Mouse (Mus musculus) urinary bladder, postnatal 25 days (tissue): ENCODE results near the gene Bag3.
"Not testable (repeated sequence)": the region's sequence is repeated elsewhere in the genome, so short reads cannot be mapped to it uniquely, and the experiment has no call there.

ENCODE experiments used
- DNase-seq: peaks from one replicate; pipeline ENCODE4 v3.0.0; 2022; ENCODE audit warnings: low spot score

Bag3 gene

DNA sequence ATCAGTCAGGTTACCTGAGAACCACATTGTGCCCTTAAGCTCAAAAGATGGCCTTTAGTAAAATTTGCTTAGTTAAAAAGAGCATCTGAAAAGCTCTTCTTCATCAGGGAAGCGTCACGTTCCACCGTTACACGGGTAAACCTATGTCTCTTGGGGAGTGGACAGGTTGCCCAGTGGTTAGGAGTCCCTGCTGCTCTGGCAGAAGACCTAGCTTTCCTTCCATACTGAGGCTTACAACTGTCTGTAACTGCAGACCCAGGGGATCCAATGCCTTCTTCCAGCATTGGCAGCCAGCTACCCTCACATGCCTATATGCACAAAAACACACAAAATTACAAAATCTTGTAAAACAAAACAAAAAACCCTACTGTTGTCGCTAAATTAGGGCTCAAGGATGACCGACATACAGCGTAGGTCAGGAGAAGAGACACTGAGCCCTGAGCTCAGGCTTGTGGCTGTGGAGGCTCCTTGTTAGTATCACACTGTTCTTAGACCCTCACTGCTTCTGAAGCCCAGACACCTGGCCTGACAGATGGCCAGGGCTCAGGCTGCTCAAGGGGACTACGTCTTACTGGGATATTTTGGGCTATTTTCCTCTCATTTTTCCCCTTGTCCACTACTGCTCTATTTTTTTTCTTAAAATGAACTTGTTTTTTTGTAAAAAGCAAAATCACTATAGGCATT lies 44.3 kb downstream of the Bag3 start:
- DNase-seq, result no peak

DNA sequence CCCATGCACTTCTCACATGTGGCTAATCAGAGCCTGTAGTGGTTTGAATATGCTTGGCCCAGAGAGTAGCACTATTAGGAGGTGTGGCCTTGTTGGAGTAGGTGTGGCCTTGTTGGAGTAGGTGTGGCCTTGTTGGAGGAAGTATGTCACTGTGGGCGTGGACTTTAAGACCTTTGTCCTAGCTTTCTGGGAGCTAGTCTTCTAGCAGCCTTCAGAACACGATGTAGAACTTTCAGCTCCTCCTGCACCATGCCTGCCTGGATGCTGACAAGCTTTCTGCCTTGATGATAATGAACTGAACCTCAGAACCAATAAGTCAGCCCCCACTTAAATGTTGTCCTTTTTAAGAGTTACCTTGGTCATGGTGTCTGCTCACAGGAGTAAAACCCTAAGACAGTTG lies 46.0 kb downstream of the Bag3 start:
- not testable (repeated sequence) for DNase-seq

DNA sequence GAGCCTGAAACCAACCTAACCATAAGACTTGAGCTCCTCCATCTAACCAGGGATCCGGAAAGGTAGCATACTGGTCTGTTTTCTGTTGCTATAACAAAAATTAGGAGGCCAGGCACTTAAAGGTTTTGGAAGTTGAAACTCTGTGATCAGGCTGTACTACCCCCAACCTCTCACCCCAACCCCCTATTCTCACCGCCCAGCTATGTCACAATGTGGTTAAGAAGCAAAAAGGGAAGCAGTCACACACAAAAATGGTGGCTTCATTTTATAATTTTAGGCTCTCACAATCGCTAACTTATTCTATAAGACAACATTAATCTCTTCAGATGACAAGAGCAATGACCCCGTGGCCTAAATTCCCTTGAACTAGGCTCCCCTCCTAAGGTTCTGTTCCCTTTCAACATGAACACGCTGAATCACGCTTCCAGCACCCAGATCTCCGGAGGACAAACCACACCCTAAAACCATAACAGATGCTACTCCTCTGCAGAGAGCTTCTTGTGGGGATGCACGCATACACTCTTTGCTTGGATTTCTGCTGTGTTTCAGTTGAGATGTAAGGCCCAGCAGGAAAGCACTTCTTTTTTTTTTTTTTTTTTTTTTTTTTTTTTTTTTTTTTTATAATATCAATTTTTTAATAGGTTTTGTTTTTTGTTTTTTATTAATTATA lies 46.7 kb downstream of the Bag3 start:
- no peak for DNase-seq

DNA sequence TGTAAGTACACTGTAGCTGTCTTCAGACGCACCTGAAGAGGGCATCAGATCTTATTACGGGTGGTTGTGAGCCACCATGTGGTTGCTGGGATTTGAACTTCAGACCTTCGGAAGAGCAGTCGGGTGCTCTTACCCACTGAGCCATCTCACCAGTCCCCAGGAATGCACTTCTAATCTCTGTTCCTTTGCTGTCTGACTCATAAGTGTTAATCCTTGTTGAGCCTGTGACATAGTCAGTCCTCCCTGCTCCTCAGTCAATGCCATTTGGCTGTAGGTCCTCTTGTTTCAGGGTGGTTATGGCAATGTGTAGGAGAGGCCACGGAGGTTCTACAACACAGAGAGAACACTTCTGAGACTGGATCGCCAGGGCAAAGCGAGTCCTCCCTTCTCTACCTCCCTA lies 47.2 kb downstream of the Bag3 start:
- DNase-seq, result not testable (repeated sequence)

DNA sequence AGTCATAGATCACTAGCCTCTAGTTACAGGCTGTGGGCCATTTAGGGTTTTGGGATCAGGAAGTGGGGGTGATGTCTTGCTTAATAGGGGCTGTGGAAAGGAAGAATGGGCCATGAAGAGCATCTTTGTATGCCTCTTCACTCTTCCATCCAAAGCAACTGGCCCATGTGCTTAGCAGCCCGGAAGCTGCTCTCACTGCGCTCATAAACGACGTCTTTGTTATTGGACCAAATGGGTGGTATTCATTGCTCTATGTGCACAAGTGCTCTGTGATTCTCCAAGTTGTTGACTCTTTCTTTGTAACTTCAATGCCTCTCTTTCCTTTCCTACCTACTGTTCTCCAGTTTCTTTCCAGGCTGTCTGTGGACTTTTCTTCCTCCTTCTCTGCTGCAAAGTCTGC lies 48.6 kb downstream of the Bag3 start:
- no peak for DNase-seq

DNA sequence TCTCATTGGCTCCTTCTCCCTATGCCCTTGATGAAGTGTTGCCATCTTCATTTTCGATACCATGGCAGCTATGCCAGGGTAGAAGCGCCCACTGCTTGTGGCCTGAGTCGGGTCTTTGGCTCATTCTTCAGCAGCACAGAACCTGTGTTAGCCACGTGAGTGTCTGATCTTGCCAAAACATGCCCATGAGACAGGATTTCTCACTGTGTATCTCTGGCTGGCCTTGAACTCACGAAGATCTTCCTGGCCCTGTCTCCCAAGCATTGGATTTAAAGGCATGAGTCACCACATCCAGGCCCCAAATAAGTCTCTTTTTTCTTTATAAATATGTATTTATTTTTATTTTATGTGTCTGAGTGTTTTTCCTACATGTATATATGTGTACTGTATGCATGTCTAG lies 51.8 kb downstream of the Bag3 start:
- DNase-seq, result no peak

DNA sequence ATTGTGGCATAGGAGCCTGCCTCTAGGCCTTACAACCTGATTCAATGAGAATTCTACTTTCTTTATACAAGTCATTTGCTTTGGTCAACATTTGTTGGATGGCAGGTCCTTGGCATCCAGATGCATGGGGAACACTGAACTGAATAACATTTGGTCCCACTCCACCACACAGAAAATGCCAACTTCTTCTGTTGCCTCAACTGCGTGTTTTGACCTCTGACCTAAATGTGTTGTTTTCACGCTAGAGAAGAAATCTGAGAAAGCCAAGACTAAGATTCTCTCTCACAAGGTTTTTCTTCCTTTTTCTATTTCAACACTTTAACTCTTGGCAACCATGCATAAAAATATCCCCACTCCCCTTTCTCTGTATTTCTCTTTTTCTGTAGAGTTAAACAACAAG lies 52.4 kb downstream of the Bag3 start:
- DNase-seq, result no peak

DNA sequence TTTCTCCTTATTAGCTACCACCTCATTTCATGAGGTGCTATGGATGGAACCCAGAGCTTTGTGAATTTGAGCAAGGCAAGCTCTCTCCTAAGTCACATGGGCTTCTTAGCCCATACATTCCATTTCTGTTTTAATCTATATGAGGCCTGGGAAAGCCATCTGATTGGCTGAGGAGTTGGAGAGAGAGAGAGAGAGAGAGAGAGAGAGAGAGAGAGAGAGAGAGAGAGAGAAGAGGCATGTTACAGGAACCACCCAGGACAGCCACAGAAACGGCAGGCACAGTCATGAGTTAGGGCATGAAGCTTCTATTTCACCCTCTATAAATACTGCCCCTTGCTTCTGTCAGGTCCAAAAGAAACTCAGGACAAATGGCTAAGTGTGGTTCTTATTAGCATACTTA lies 54.2 kb downstream of the Bag3 start:
- no peak for DNase-seq

DNA sequence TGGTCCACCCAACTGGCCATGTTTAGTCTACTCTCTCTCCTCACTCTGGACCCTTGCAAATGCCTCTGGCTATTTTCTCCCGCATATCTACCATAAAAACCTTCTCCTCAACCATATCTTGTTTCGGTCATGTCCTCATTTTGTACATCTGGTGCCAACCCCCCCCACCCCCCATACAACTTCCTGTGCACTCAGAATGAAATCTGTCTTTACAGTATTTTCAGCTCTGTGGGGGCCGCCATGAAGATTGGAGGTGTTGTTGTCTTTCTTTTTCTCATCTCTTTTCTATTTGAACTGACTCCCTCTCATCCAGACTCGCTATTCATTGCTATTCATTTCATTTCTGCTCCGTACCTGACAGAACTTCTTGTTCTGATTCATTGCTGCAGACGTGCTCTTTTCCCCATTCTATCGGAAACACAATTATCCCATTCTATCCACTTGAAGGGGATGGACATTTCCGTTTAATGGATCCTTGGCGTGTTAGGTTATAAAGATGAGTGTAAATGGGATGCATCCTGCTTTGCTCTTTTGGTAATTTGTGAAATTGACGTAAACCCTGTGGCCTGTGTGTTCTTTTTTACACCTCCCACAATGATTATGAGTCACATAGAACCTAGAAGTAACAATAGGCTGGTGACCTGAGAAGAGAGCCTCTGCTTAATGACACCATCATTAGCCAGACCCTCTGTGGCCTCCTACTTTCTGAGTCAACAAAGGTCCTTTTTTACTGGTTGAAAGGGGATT lies 55.0 kb downstream of the Bag3 start:
- no peak for DNase-seq

DNA sequence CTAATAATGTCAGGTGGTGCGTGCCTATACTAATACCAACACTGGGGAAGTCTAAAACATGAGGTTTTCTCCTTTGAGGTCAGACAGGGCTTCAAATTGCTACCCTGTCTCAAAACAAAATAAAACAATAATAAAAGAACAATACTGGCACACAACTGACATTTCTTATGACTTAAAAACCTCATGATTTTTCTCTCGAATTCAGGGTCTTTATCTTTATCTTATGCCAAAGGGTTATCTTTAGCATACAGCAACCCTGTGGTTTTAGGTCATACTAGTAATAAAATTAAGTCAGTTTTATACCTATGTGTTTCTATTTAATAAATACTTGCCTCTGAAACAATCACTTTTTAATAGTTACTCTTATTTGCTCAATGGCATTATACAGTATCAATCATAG lies 56.0 kb downstream of the Bag3 start:
- DNase-seq, result no peak

DNA sequence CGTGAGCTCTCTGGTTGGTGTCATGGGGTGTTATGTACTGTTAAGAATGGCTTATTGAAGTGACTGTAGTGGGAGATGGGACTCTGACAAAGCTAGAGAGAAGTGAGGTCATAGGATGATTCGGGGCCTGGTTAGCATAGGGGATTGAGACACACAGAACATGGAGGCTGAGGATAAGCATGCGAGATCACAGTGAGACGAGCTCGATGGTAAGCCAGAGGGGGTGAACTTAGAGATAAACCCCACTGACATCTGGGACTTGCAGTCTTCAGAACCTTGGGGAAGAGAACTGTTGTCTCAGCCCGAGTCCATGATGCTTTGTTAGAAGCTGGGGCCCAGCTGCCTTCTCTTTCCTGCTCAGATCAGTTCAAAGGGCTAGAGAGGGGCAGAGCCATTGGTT lies 56.9 kb downstream of the Bag3 start:
- no peak for DNase-seq

DNA sequence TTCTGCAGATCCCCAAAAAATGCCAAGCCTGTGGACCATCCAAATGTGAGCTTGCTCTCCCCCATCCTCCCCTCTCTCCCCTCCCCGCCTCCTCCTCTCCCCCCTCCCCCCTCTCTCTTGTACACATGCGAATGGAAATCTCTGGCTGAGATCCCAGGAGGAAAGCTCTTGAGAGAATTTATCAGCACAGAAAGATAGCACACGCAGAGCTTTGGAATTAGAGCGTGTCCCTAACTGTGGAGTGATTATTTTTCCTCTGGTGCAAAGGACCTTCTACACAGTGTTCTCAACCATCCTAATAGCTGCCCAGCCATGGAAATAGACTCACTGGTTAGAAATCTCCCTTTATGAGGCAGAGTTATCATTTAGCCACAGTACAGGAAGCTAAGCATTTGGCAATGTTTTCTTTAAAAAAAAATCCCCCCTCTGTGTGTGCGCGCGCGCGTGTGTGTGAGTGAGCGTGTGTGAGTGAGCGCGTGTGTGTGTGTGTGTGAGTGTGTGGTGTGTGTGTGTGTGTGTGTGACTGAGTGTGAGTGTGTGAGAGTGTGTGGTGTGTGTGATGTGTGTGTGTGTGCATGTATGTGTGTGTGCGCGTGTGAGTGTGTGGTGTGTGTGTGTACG lies 58.6 kb downstream of the Bag3 start:
- DNase-seq, result no peak

DNA sequence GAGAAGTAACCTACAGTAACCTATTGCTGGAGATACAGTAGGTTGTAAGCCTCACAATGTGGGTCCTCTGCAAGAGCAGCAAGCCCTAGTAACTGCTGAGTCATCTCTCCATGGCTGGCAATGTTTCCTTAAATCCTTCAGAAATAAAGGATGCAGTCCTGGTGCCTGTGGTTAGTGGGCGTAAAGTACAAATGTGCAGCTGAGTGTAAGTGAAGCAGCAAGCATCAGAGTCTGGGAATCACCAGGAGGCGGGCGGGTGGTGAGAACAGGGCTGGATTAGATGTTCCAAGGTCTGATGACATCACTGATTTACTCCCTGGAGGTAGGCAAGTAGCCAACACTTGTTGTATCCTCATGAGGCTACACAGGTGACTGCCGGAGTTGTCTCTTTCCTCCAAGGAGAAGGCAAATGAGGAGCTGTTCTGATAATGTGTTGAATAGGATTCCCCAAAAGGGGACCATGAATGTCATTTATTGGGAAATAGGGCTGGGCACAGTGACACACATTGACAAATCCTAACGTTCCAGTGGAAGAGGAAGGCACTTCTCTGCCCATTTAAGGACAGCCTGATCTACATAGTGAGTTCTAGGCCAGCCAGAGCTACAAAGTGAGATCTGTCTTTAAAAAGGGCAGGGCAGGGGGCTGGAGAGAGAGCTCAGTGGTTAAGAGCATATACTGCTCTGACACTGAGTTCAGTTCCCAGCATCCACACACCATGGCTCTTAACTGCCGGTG lies 60.0 kb downstream of the Bag3 start:
- no peak for DNase-seq

DNA sequence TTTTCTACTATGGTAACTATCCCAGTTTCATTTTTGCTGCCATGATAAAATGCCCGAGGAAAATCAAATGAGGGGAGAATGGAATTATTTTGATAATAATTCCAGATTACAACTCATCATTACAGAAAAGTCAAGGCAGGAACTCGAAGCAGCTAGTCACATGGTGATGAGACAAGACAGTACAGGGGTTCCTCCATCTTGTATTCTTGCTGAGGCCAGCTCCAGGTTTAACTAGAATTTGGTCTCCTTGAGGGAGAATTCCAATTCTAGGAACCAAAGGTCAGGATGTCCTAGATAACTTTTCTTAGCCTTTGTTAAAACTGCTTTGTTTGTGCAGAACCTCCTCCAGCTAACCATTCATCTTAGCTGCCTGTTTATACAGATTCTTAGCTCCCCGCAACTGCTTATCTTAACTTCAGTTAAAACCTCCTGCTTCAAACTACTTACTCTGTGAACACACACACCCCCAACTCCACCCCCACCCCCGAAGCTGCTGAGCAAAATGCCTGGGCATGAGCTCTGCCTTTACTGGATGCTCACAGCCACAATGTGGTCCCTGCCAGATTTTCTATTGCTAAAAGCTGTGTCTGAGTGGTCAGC lies 64.0 kb downstream of the Bag3 start:
- no peak for DNase-seq

DNA sequence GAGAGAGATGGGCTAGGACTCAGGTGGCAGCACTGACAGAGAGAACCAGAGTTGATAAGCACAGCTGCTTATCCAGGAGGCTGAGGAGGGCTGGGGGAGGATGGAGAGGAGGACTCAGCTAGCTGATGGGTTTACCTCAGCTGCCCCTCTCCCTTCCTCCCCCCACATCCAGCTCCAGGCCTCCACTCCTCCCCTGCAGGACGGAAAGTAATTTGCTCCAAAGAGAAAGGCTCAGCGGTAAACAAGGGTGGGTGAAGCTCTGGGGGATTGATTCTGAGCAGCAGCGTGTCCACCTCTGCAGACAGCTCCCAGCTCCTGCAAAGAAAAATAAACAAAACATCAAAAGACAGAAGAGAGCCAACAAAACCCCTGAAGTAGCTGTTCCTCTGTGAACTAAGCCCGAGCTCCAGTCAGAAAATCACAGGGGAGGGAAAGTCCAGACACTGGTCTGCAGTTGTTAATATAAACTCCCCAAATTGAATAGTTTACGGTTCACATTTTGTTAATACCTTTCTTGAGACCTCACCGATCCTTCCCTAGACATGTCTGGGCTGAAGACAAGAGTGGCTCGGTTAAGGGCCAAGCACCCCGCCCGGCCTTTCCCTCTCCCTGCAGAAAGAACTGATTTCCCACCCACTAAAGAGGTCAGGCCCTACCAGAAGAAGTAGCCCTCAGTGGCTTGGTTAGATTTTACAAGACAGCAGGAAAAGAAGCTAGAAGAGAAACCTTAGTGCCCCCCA lies 68.1 kb downstream of the Bag3 start:
- DNase-seq, result no peak

DNA sequence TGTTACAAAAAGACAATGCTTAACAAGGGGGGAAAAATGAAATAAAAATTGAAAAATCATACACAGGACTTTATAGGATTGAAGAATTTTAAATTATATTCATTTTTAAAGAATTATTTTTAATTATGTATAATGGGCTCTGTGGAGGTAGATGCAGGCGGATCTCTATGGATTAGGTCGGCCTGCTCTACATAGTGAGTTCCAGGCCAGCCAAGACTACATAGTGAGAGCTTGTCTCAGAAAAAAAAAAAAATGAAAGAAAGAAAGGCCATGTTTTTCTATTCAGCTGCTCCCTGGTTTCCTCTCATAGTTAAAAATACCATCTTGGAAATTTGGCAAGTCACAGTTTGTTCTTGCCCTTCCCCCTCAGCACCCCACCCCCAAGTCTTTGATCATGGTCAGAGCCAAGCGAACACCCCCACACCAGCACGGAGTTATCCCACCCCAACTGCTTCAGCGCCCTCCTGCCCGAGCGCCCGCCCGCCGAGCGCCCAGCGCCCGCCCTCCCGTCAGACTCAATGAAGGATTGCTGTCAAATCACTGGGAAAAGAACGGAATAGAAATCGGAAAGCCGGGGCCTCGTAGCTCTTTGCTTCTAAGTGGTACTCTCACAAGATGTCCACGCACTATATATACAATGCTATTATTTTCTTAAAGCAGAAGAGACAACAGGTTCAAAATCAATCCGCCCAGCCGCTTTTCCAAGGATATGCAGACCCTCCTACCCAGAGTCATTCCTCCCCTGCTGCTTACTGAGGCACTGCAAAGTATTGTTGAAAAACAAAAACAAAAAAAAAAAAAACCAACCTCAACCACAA lies 68.9 kb downstream of the Bag3 start:
- DNase-seq, result no peak

DNA sequence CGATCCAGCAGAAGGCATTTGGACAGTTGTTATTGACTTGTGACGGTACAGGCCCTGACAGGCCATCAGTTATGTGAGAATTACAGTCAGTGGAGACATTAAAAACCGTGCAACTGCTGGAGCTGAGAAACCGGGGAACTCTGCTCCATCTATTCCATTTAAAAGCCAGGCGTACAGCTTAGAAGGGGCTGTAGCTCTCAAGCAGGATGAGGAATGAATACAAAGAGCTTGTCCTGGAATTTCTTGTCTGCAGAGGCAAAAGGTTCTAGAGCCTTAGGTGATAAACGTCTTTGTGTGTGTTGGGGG lies 69.5 kb downstream of the Bag3 start:
- DNase-seq, result no peak

DNA sequence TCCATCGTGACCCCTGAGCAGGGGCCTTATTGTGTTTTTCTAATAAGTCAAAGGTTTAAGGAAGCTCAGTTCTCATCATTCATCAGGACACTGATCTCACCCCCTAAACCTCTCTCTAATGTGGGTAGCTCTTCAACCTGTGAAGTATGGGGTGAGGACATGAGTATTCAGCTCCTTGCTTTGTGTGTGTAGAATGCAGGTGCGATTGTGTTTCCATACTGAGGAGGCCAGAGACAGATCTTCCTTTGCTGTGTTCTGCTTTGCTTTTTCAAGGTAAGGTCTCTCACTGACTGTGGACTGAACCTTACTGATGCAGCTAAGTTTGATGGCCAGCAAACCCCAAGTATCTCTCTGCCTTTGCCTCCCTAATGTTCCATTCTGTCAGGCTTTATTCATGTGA lies 72.9 kb downstream of the Bag3 start:
- DNase-seq, result no peak
